Mouse (Mus musculus) Patski (cell line): Measurements from ENCODE around the gene Sumo2. TPM values are rescaled to one million over a fixed set of nuclear protein-coding genes. Genes with fewer than 3 reads are reported as not detected.
"Not testable (repeated sequence)": the region's sequence is repeated elsewhere in the genome, so short reads cannot be mapped to it uniquely, and the experiment has no call there.

ENCODE experiments used
- ATAC-seq: fragments of 100-300 bp; one replicate; pipeline ENCODE4 v1.8.0; 2021
- CTCF ChIA-PET: fragments of 350-600 bp; sonication (Branson Sonifier 250); formaldehyde crosslinking; loops from one replicate; lab custom pipeline; 2022; ENCODE audit warnings: inconsistent platforms; lab: Charles Lee
- POLR2A ChIA-PET: fragments of 350-600 bp; sonication (Branson Sonifier 250); formaldehyde crosslinking; loops from one replicate; lab custom pipeline; 2022; ENCODE audit warnings: antibody characterized with exemption, inconsistent platforms; lab: Charles Lee
- DNase-seq: peaks from one replicate; pipeline ENCODE4 v3.0.0-alpha.2; 2011; ENCODE audit warnings: low read depth, low spot score
- H3K27me3 ChIP-seq: fragments of 371-371 bp; one replicate; pipeline ENCODE4 v1.5.1; 2021
- CTCF ChIP-seq: fragments of 100-300 bp; IDR thresholded peaks from one replicate; pipeline ENCODE4 v1.5.1; 2021
- in situ Hi-C: fragments of 300-500 bp; cut with MboI; formaldehyde crosslinking; loops from 3 replicates; pipeline ENCODE4 v1.11.1; 2018; ENCODE audit warnings: low pct_unique_long_range_greater_than_20kb, mixed read lengths
- polyA plus RNA-seq: library from polyadenylated mRNA; unstranded; gene quantifications from one replicate; pipeline ENCODE4 v1.2.3, GENCODE M21; 2021

Gene Sumo2
- polyA plus RNA-seq, 1 experiment from 2014 or later, result 381 TPM

GRCm38 (mm10) chr11:115510507-115510888 lies 25.6 kb downstream of the Sumo2 start:
- ATAC-seq, result no peak
- H3K27me3 ChIP-seq, result no peaks in the 10 kb centered on the region
- in situ Hi-C loops, result no loop called here
- no peak for TF ChIP-seq CTCF
- POLR2A ChIA-PET, result no interaction called here
- DNase-seq, result no peak
- CTCF ChIA-PET, result no interaction called here

- in situ Hi-C loops, result no loop called here
- DNase-seq, result no peak
- ATAC-seq, result no peak
- POLR2A ChIA-PET, result interaction anchor here (0.6 to 1.3 kb wide), 2 partner anchors 19 to 33 kb away, joined by 3 read pairs; no protein-coding TSS in a partner anchor
- no peak for TF ChIP-seq CTCF
- CTCF ChIA-PET, result no interaction called here
- H3K27me3 ChIP-seq, result no peaks in the 10 kb centered on the region
Observed at GRCm38 (mm10) chr11:115509773-115510506, 26.1 kb downstream of the Sumo2 start.

GRCm38 (mm10) chr11:115508061-115508460 lies 28.0 kb downstream of the Sumo2 start:
- ATAC-seq (no peak), DNase-seq (no peak)
- ChIA-PET POLR2A (no interaction called here), CTCF (no interaction called here)
- in situ Hi-C loops, result no loop called here
- no peak for TF ChIP-seq CTCF
- H3K27me3 ChIP-seq, result no peaks in the 10 kb centered on the region

GRCm38 (mm10) chr11:115506586-115506985 lies 29.5 kb downstream of the Sumo2 start:
- in situ Hi-C loops, result no loop called here
- ChIA-PET POLR2A (no interaction called here), CTCF (interaction anchor here (1.2 kb wide), 1 partner anchor 22 kb away, joined by 4 read pairs; no protein-coding TSS in a partner anchor)

GRCm38 (mm10) chr11:115502636-115503035 lies 33.4 kb downstream of the Sumo2 start:
- CTCF ChIA-PET, result no interaction called here

More at GRCm38 (mm10) chr11:115506586-115506985, 29.5 kb downstream of the Sumo2 start:
- no peak for ATAC-seq
- DNase-seq, result no peak
- no peak for TF ChIP-seq CTCF
- no peaks in the 10 kb centered on the region for H3K27me3 ChIP-seq

GRCm38 (mm10) chr11:115496559-115496958 lies 39.5 kb downstream of the Sumo2 start:
- CTCF ChIA-PET, H3K27me3 ChIP-seq, in situ Hi-C loops, ATAC-seq, POLR2A ChIA-PET, DNase-seq: not testable (repeated sequence)

More at GRCm38 (mm10) chr11:115502636-115503035, 33.4 kb downstream of the Sumo2 start:
- POLR2A ChIA-PET, result interaction anchor here (0.7 kb wide), 1 partner anchor 56 kb away, joined by 6 read pairs; no protein-coding TSS in a partner anchor
- ATAC-seq, result no peak
- TF ChIP-seq CTCF, result no peak
- DNase-seq, result no peak
- in situ Hi-C loops, result no loop called here
- no peaks in the 10 kb centered on the region for H3K27me3 ChIP-seq

GRCm38 (mm10) chr11:115492387-115492786 lies 43.7 kb downstream of the Sumo2 start:
- in situ Hi-C loops, result no loop called here

GRCm38 (mm10) chr11:115491356-115492083 lies 44.6 kb downstream of the Sumo2 start, which contains the start of gene Nt5c:
Nt5c (minus strand) TSS chr11:115491862.
- ChIA-PET CTCF (interaction anchor here (0.9 to 1.5 kb wide), 6 partner anchors 8 to 76 kb away, joined by 3 to 5 read pairs (median 4); no protein-coding TSS in a partner anchor), POLR2A (interaction anchor here (0.6 to 1.9 kb wide), 6 partner anchors 10 to 739 kb away, joined by 3 to 6 read pairs (median 4); no protein-coding TSS in a partner anchor)
- in situ Hi-C loops, result no loop called here
- DNase-seq (no peak), ATAC-seq (peak; percentile 97)
- TF ChIP-seq CTCF, result peak; percentile 90
- H3K27me3 ChIP-seq, result no peaks in the 10 kb centered on the region

More at GRCm38 (mm10) chr11:115492387-115492786, 43.7 kb downstream of the Sumo2 start:
- DNase-seq (no peak), ATAC-seq (no peak)
- no peaks in the 10 kb centered on the region for H3K27me3 ChIP-seq
- POLR2A ChIA-PET, result interaction anchor here (1.0 to 1.9 kb wide), 2 partner anchors 9 to 21 kb away, joined by 4 to 5 read pairs; no protein-coding TSS in a partner anchor
- TF ChIP-seq CTCF, result no peak
- CTCF ChIA-PET, result interaction anchor here (1.0 to 1.4 kb wide), 2 partner anchors 17 to 71 kb away, joined by 3 to 5 read pairs; no protein-coding TSS in a partner anchor

GRCm38 (mm10) chr11:115490441-115491355 lies 45.4 kb downstream of the Sumo2 start:
- ChIA-PET POLR2A (interaction anchor here (0.6 to 1.9 kb wide), 5 partner anchors 11 to 739 kb away, joined by 3 to 6 read pairs (median 4); no protein-coding TSS in a partner anchor), CTCF (interaction anchor here (0.9 to 1.5 kb wide), 3 partner anchors 11 to 75 kb away, joined by 3 to 5 read pairs (median 4); no protein-coding TSS in a partner anchor)
- in situ Hi-C loops, result no loop called here
- ATAC-seq (no peak), DNase-seq (no peak)
- no peaks in the 10 kb centered on the region for H3K27me3 ChIP-seq
- TF ChIP-seq CTCF, result no peak
